Mouse (Mus musculus): ENCODE measurements at regions not wholly inside any gene's neighbourhood (a gene's known extent, or its start where the extent isn't known, plus 50 kb on each side); places are given as distances from the start of the nearest gene placed in this dataset.

DNA sequence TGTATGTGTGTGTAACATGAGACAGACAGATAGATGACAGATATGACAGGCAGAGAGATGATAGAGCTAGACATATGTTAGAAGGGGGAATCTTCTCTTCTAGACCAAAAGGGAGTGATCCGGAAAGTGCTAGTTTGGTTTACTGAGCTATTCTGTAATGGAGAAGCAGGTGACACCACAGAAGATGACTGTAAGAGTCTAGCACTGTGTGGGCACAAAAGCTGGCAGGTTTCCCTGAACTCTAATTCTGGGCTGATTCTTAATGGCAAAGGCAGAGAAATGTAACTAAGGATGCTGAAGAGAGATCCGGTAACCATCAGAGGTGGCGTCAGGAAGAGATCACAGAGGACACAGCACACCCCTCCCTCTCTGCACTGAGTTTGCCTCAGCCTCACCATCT lies 136.2 kb downstream of the Gm815 start:
- TF ChIP-seq POLR2A (IDR thresholded peaks at IDR 0.05; ENCODE audit: borderline replicate concordance, insufficient read depth, low read length) = no peak
- no peak for TF ChIP-seq CTCF (IDR thresholded peaks at IDR 0.05; ENCODE audit: borderline replicate concordance, insufficient read depth, low read depth, low read length)

Measured in cerebellum, adult 2 months (tissue).